8 mouse cellular contexts compared by ENCODE assay signal in the genomic region with DNA sequence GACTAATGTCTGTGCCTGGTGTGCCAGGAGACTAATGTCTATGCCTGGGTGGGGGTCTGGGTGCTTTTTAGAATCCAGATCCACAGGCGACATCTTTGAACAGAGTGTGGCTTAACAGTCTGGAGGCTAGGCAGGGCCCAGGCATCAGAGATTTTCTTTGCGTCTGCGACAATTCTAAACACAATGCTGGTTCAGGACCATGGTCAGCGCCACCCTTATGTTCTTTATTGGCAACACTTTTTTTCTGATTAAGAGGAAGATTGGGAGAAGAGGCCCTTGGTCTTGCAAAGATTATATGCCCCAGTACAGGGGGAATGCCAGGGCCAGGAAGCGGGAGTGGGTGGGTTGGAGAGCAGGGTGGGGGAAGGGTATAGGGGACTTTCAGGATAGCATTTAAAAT.
A peak's percentile ranks its signal among the peaks of the same experiment; 100 is the strongest.
DNase-seq lines count a peak whose midpoint lies in the region; ATAC-seq lines count a peak whose summit lies in the region.

No protein-coding gene starts in this region.

- H3K4me1 ChIP-seq in liver, embryonic 12.5 days = no peaks in the 10 kb centered on the region
- H3K4me1 ChIP-seq in embryonic facial prominence, embryonic 10.5 days = peaks cover 19% of the 10 kb centered on the region
- H3K4me1 ChIP-seq in neural tube, embryonic 11.5 days (ENCODE audit: control insufficient read depth, insufficient read depth, low read length) = peaks cover 3% of the 10 kb centered on the region; the same call in 1 of the 2 replicates

- ATAC-seq in liver, embryonic 12.5 days = no peak
- ATAC-seq in neural tube, embryonic 11.5 days (ENCODE audit: insufficient read depth, low FRiP score, low TSS enrichment) = no peak
- ATAC-seq in frontal cortex, adult (ENCODE audit: low TSS enrichment) = no peak

- intact Hi-C loops in left cerebral cortex, postnatal 36 days (cut with DNase I) = no loop called here

- no peaks in the 10 kb centered on the region for H3K27me3 ChIP-seq in liver, embryonic 12.5 days (replicated peaks)
- H3K27me3 ChIP-seq in embryonic facial prominence, embryonic 10.5 days (replicated peaks; ENCODE audit: low read depth, poor library complexity, severe bottlenecking) = no peaks in the 10 kb centered on the region
- H3K27me3 ChIP-seq in neural tube, embryonic 11.5 days (ENCODE audit: control insufficient read depth, insufficient read depth, low read length) = no peaks in the 10 kb centered on the region

- H3K4me3 ChIP-seq in liver, embryonic 12.5 days = no peak overlapping the region
- H3K4me3 ChIP-seq in embryonic facial prominence, embryonic 10.5 days = no peak overlapping the region
- H3K4me3 ChIP-seq in neural tube, embryonic 11.5 days (ENCODE audit: low read depth, low read length) = no peak overlapping the region

- peak; percentile 50 for DNase-seq in liver
- DNase-seq in WW6 (ENCODE audit: low read depth, low spot score) = peak; percentile 34
- DNase-seq in embryonic facial prominence, embryonic 10.5 days (ENCODE audit: low spot score) = peak; percentile 78
- DNase-seq in neural tube, embryonic 11.5 days (ENCODE audit: low spot score) = peak; percentile 66
- no peak for DNase-seq in left cerebral cortex, postnatal 36 days (ENCODE audit: low spot score in 2 of 2)
- DNase-seq in frontal cortex, postnatal 25 days (ENCODE audit: low spot score in 2 of 2) = no peak

- no peaks in the 10 kb centered on the region for H3K9me3 ChIP-seq in liver, embryonic 12.5 days (replicated peaks)
- H3K9me3 ChIP-seq in embryonic facial prominence, embryonic 10.5 days = no peaks in the 10 kb centered on the region
- H3K9me3 ChIP-seq in neural tube, embryonic 11.5 days (ENCODE audit: control insufficient read depth, low read length) = no peaks in the 10 kb centered on the region

- no peaks in the 10 kb centered on the region for H3K36me3 ChIP-seq in liver, embryonic 12.5 days
- H3K36me3 ChIP-seq in embryonic facial prominence, embryonic 10.5 days (replicated peaks) = no peaks in the 10 kb centered on the region
- no peaks in the 10 kb centered on the region for H3K36me3 ChIP-seq in neural tube, embryonic 11.5 days (ENCODE audit: control insufficient read depth, insufficient read depth, low read length)

- 20% methylated on average over 5 of the region's 5 CpGs for WGBS in liver, embryonic 12.5 days (ENCODE audit: insufficient replicate concordance)
- 29% methylated on average over 5 of the region's 5 CpGs for WGBS in embryonic facial prominence, embryonic 10.5 days
- 38% methylated on average over 5 of the region's 5 CpGs for WGBS in neural tube, embryonic 11.5 days

- no peak overlapping the region for H3K27ac ChIP-seq in liver, embryonic 12.5 days
- H3K27ac ChIP-seq in embryonic facial prominence, embryonic 10.5 days (replicated peaks) = no peak overlapping the region
- H3K27ac ChIP-seq in neural tube, embryonic 11.5 days (ENCODE audit: low read depth, low read length) = no peak overlapping the region

- H3K9ac ChIP-seq in liver, embryonic 12.5 days = no peak overlapping the region
- H3K9ac ChIP-seq in neural tube, embryonic 11.5 days (ENCODE audit: low read length) = no peak overlapping the region

- no peak overlapping the region for H3K4me2 ChIP-seq in liver, embryonic 12.5 days
- H3K4me2 ChIP-seq in neural tube, embryonic 11.5 days (ENCODE audit: low read depth) = no peak overlapping the region

Comparison
In these comparisons a context has a peak if more than half of its experiments do, and no peak if none do; other contexts are left out.
1. DNase-seq: peak in liver (single experiment), WW6 (single experiment), embryonic facial prominence, embryonic 10.5 days (single experiment) and neural tube, embryonic 11.5 days (single experiment); none in left cerebral cortex, postnatal 36 days (0 of 2) and frontal cortex, postnatal 25 days (0 of 2).